Mouse (Mus musculus): ENCODE measurements at regions not wholly inside any gene's neighbourhood (a gene's known extent, or its start where the extent isn't known, plus 50 kb on each side); places are given as distances from the start of the nearest gene placed in this dataset.

DNA sequence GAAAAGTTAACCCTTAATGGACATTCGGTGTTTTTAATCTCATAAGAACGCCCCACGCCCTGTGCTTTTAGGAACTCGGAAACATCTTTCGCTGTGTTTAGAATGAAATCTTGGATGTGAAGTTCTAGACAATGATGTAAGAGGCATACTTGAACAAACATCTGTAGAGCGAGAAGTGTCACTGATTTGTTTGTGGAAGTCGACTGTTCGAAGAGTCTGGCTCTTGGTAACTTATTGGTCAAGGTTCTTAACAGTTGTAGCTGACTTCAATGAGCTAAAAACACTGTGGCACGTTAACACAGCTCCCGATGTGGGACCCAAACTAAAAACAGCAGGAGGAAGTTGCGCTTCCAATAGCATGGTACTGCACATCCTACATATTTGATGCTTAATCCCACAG, 72.0 kb upstream of the 4933415F23Rik start:
- H3K36me3 ChIP-seq: no peaks in the 10 kb centered on the region
- WGBS: 71% methylated on average over 11 of the region's 11 CpGs
- no peak overlapping the region for H3K9ac ChIP-seq
- H3K4me3 ChIP-seq: no peak overlapping the region
- 0 out of 2 replicates have a peak, but pooled peaks cover 3% of the 10 kb centered on the region for H3K4me1 ChIP-seq (replicated peaks)
- no peaks in the 10 kb centered on the region for H3K27me3 ChIP-seq (replicated peaks)
- no peak for ATAC-seq (ENCODE audit: insufficient number of reproducible peaks, low FRiP score)
- no peak overlapping the region for H3K27ac ChIP-seq (ENCODE audit: poor library complexity, severe bottlenecking)
- no peaks in the 10 kb centered on the region for H3K9me3 ChIP-seq (replicated peaks)
- no peak overlapping the region for H3K4me2 ChIP-seq

DNA sequence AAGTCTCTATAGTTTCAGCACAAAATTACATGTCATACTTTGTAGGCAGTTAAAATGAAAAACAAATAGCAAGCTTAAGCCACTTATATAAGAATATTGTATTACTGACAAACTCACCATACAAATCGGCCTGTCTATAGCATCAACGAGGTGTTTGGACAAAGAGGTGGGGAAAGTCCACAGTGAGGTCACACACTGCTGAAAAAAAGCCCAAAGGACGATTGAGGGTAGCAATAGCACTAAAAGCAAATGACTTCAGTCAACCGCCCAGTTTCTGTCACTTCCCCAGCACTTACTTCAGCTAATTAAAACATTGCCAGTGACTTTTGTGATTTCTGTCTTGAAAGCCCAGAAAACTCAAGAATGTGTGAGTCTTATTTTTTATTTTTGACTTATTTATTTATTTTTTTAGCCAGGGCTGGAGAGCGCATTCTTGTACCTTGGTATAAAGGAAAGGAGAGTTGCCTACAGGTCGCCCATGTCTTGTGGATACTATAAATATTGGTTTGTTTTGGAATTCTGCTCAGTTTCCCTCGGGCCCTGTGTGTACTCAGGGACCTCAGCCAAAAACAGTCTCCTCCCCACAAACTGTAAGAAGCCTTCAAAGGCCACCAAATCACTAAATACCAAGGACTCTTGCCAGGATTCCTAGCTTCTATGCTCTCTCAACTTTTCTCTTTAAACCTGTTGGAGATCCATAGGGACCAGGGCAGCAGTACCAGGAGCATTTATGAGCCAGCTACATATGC, 71.2 kb upstream of the 4933415F23Rik start:
- H3K4me1 ChIP-seq (replicated peaks): 0 out of 2 replicates have a peak, but pooled peaks cover 3% of the 10 kb centered on the region
- H3K9me3 ChIP-seq (replicated peaks): no peaks in the 10 kb centered on the region
- no peak for ATAC-seq (ENCODE audit: insufficient number of reproducible peaks, low FRiP score)
- H3K9ac ChIP-seq: no peak overlapping the region
- H3K4me3 ChIP-seq: no peak overlapping the region
- H3K27ac ChIP-seq (ENCODE audit: poor library complexity, severe bottlenecking): no peak overlapping the region
- H3K36me3 ChIP-seq: no peaks in the 10 kb centered on the region
- H3K4me2 ChIP-seq: no peak overlapping the region
- H3K27me3 ChIP-seq (replicated peaks): no peaks in the 10 kb centered on the region
- 64% methylated on average over 7 of the region's 7 CpGs for WGBS

DNA sequence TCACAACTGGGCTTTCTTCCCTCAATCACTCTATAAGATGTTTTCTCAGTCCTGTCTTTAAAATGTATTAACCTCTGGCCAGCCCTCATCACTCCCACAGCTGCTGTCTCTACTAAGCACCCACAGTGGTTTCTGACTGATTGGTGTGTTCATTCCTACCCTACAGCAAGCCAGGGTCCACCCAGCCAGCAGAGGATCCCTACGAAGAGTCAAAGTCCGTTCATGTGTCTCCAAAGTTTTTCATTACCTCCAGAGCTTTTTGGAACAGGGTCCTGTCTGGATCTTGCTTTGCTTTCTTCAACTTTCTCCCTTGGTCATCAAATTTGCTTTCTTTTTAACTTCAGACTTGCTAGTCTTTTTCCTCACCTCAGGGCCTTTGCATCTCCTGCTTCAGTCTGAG, 69.3 kb upstream of the 4933415F23Rik start:
- no peak overlapping the region for H3K9ac ChIP-seq
- no peak overlapping the region for H3K27ac ChIP-seq (ENCODE audit: poor library complexity, severe bottlenecking)
- no peaks in the 10 kb centered on the region for H3K27me3 ChIP-seq (replicated peaks)
- H3K4me1 ChIP-seq (replicated peaks): 0 out of 2 replicates have a peak, but pooled peaks cover 3% of the 10 kb centered on the region
- H3K4me3 ChIP-seq: no peak overlapping the region
- no peak for ATAC-seq (ENCODE audit: insufficient number of reproducible peaks, low FRiP score)
- no peaks in the 10 kb centered on the region for H3K36me3 ChIP-seq
- no peak overlapping the region for H3K4me2 ChIP-seq
- WGBS: 95% methylated on average over 2 of the region's 2 CpGs
- no peaks in the 10 kb centered on the region for H3K9me3 ChIP-seq (replicated peaks)

DNA sequence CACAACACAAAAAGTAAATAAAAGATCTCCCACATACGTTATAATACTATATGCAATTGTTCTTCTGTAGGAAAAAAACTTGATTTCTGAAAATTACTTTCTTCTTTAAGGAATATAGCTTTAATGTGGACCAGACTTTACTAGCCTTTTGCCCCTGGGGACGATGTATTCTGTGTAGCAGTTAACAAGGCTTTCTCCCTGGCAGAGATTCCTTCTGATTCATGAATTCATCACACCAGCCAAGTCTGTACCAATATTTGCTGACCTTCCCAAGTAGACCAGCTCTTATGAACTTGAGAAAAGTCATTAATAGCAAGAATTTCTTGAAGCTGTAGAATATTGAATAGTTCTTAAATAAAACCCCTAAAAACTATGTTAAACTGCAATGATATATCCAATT, 68.7 kb upstream of the 4933415F23Rik start:
- no peak for ATAC-seq (ENCODE audit: insufficient number of reproducible peaks, low FRiP score)
- Histone ChIP-seq H3K27ac (ENCODE audit: poor library complexity, severe bottlenecking) (no peak overlapping the region), H3K4me1 (replicated peaks) (0 out of 2 replicates have a peak, but pooled peaks cover 3% of the 10 kb centered on the region), H3K36me3 (no peaks in the 10 kb centered on the region), H3K9ac (no peak overlapping the region), H3K27me3 (replicated peaks) (no peaks in the 10 kb centered on the region), H3K9me3 (replicated peaks) (no peaks in the 10 kb centered on the region), H3K4me3 (no peak overlapping the region), H3K4me2 (no peak overlapping the region)
- WGBS: 81% methylated on average over 2 of the region's 2 CpGs

DNA sequence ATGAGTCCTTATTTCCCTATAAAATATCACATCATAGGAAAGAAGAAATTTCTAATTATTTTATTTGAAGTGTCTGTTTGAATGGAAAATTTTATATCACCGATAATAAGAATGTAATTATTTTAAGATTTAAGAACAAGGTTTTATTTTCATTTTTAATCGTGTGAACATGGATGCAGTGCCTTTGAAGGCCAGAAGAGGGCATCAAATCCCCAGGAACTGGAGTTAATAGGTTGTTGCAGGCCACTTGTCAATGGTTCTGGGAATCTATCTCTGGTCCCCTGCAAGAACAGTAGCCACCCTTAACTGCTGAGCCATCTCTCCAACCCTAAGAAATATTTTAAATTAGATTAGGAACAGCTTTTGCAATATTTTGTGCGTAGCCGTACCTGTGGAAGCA, 66.5 kb upstream of the 4933415F23Rik start:
- 87% methylated on average over 4 of the region's 4 CpGs for WGBS

DNA sequence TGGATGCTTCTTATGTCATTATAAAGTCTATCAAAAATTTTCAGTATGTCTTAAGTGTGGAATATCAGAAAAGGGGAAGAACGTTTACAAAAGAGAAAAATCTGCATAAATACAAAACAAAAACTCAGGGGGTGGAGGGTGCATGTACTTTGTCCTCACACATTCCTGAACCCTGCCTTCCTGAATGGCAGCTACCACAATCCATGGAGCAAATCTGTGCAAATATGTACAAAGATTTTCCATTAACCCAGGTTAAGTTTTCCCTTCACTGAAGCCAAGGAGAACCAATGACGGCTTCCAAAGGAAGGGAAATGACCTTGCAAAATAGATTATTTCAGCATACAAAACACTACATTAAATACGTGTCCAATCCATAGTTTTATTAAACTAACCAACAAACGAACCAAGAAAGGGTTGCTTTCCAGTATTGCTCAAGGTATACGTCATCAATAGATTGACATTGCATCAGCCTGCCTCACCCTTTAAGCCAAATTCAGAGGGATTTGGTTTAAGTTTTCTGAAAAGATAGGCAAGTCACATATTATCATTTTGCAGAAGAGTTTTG, 61.4 kb upstream of the 4933415F23Rik start:
- Histone ChIP-seq H3K4me2 (no peak overlapping the region), H3K9me3 (replicated peaks) (no peaks in the 10 kb centered on the region), H3K4me3 (no peak overlapping the region), H3K9ac (no peak overlapping the region), H3K27me3 (replicated peaks) (no peaks in the 10 kb centered on the region), H3K27ac (ENCODE audit: poor library complexity, severe bottlenecking) (no peak overlapping the region), H3K4me1 (replicated peaks) (no peaks in the 10 kb centered on the region), H3K36me3 (no peaks in the 10 kb centered on the region)
- ATAC-seq (ENCODE audit: insufficient number of reproducible peaks, low FRiP score): no peak
- WGBS: 74% methylated on average over 5 of the region's 5 CpGs

More for the DNA sequence above, 66.5 kb upstream of the 4933415F23Rik start:
- H3K27ac ChIP-seq (ENCODE audit: poor library complexity, severe bottlenecking): no peak overlapping the region
- H3K27me3 ChIP-seq (replicated peaks): no peaks in the 10 kb centered on the region
- H3K9me3 ChIP-seq (replicated peaks): no peaks in the 10 kb centered on the region
- no peaks in the 10 kb centered on the region for H3K4me1 ChIP-seq (replicated peaks)
- no peak for ATAC-seq (ENCODE audit: insufficient number of reproducible peaks, low FRiP score)
- H3K4me3 ChIP-seq: no peak overlapping the region
- no peak overlapping the region for H3K4me2 ChIP-seq
- H3K9ac ChIP-seq: no peak overlapping the region
- H3K36me3 ChIP-seq: no peaks in the 10 kb centered on the region

DNA sequence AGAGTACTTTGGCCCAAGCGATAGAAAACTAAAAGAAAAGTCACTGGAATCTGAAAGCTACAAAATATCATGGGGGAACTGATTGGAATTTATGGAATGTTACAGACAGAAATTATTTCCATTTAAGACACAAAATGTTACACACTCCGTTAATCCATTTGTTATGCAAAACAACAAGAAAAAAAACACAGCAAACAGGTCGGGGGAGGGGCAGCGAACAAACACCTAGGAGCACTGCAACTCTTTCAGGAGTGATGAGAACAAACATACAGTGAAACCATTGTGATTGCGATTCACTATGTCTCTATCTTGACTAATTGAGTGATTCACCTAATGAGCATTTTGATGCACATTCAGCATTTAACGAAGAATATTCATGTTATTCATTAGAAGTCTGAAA, 60.7 kb upstream of the 4933415F23Rik start:
- Histone ChIP-seq H3K27ac (ENCODE audit: poor library complexity, severe bottlenecking) (no peak overlapping the region), H3K4me1 (replicated peaks) (no peaks in the 10 kb centered on the region), H3K4me3 (no peak overlapping the region), H3K27me3 (replicated peaks) (no peaks in the 10 kb centered on the region), H3K4me2 (no peak overlapping the region), H3K36me3 (no peaks in the 10 kb centered on the region), H3K9ac (no peak overlapping the region), H3K9me3 (replicated peaks) (no peaks in the 10 kb centered on the region)
- ATAC-seq (ENCODE audit: insufficient number of reproducible peaks, low FRiP score): no peak
- 82% methylated on average over 6 of the region's 6 CpGs for WGBS

MicroRNAs encoded in the stretch of these regions (microRNA counts, 519-probe panel; counts per million panel counts)
- microRNA mmu-miR-30a (5,522 counts per million, percentile 67 among the panel's probes with 10 or more counts), microRNA mmu-miR-30c (7,242 counts per million, percentile 89 among the panel's probes with 10 or more counts)

Small RNA genes in the stretch of these regions (microRNA-seq; reads per million reads assigned to microRNA genes)
- gene Mir30a (23,125 reads per million, percentile 98 among the genes with 10 or more reads in this experiment), gene Mir30c-2 (40.1 reads per million, percentile 40 among the genes with 10 or more reads in this experiment)
